Mouse (Mus musculus): ENCODE measurements around the gene Vmn1r235.

GRCm38 (mm10) chr17:21311565-21311964, 55.4 kb downstream of the Vmn1r235 start, which contains the start of gene Vmn1r237:
- TF ChIP-seq CTCF (IDR thresholded peaks at IDR 0.05; ENCODE audit: control insufficient read depth, insufficient read depth, low read length) (no peak), POLR2A (IDR thresholded peaks at IDR 0.05; ENCODE audit: borderline replicate concordance, control insufficient read depth, low read depth, low read length) (no peak)

All from bone marrow, adult 2 months (tissue).